15 mouse cellular contexts compared by ENCODE assay signal in the genomic region with DNA sequence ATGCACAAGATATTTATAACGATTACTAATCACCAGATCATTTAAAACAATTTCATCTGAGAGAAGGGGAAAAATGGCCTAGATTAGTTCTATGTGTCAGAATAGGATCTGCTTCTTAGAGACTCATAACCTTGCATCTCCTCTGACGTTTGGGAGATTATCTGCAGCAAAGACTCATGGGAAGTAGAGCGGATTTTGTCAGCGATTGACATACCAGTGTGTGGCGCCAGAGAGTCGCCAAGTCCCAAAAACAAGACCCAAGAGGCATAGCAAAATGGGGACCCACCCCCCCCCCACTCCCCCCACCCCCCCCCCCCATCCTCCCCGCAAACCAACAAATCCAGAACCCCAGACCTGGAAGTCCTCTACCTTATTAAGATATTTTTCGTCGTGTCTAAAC. TPM values are rescaled to one million over a fixed set of nuclear protein-coding genes. Genes with fewer than 3 reads are reported as not detected.
DNase-seq lines count a peak whose midpoint lies in the region; ATAC-seq and TF ChIP-seq lines count a peak whose summit lies in the region.
"Had no signal": no experiment of that assay in that cellular context is flagged by ENCODE, and none has a peak within 500 bp of the region (broad histone marks: within the 10 kb centered on the region; RNA-seq: fewer than 3 reads in every experiment).

No protein-coding gene starts in this region.

- H3K4me2 ChIP-seq in heart, embryonic 11.5 days = no peak overlapping the region
- H3K4me2 ChIP-seq: lung, embryonic 15.5 days had no signal

- no peak for TF ChIP-seq EP300 in heart, adult 2 months (IDR thresholded peaks at IDR 0.05; ENCODE audit: insufficient read depth, low read depth, low read length)

- no peaks in the 10 kb centered on the region for H3K27me3 ChIP-seq in heart, adult 2 months (ENCODE audit: control insufficient read depth, insufficient read depth, low read length)
- no peaks in the 10 kb centered on the region for H3K27me3 ChIP-seq in heart, embryonic 11.5 days (ENCODE audit: control insufficient read depth, insufficient read depth, low read length)
- H3K27me3 ChIP-seq in small intestine, adult 2 months (ENCODE audit: control insufficient read depth, insufficient read depth, low read length) = no peaks in the 10 kb centered on the region
- no peaks in the 10 kb centered on the region for H3K27me3 ChIP-seq in midbrain, embryonic 10.5 days (ENCODE audit: low read depth, poor library complexity, severe bottlenecking)
- H3K27me3 ChIP-seq: lung, embryonic 15.5 days had no signal

- no peaks in the 10 kb centered on the region for H3K36me3 ChIP-seq in heart, adult 2 months (ENCODE audit: control insufficient read depth, insufficient read depth, low read length)
- H3K36me3 ChIP-seq in heart, embryonic 11.5 days (ENCODE audit: control insufficient read depth, insufficient read depth, low read length) = no peaks in the 10 kb centered on the region
- H3K36me3 ChIP-seq in small intestine, adult 2 months (ENCODE audit: control insufficient read depth, insufficient read depth, low read length) = no peaks in the 10 kb centered on the region
- H3K36me3 ChIP-seq in midbrain, embryonic 10.5 days = no peaks in the 10 kb centered on the region
- H3K36me3 ChIP-seq: lung, embryonic 15.5 days had no signal

- 0 out of 2 replicates have a peak, but pooled peaks have one; percentile 18 for TF ChIP-seq CTCF in heart, adult 2 months (IDR thresholded peaks at IDR 0.05)
- peak; percentile 35; the same call in 1 of the 2 replicates for TF ChIP-seq CTCF in bone marrow, adult 2 months (IDR thresholded peaks at IDR 0.05; ENCODE audit: control insufficient read depth, insufficient read depth, low read length)
- peak; percentile 45; the same call in 1 of the 2 replicates for TF ChIP-seq CTCF in small intestine, adult 2 months (IDR thresholded peaks at IDR 0.05; ENCODE audit: extremely low read depth, insufficient read length, insufficient replicate concordance, low read depth, low read length)

- no peak overlapping the region for H3K27ac ChIP-seq in heart, adult 2 months
- H3K27ac ChIP-seq in heart, embryonic 11.5 days (ENCODE audit: low read depth, low read length) = no peak overlapping the region
- H3K27ac ChIP-seq in bone marrow, adult 2 months (ENCODE audit: control insufficient read depth, insufficient read depth, low read depth, low read length, poor library complexity) = no peak overlapping the region
- H3K27ac ChIP-seq in small intestine, adult 2 months (ENCODE audit: insufficient read depth, low read depth, low read length) = peak overlapping the region; percentile 95
- H3K27ac ChIP-seq in midbrain, embryonic 10.5 days (replicated peaks) = no peak overlapping the region
- H3K27ac ChIP-seq: lung, embryonic 15.5 days had no signal

- ATAC-seq in heart, embryonic 11.5 days (replicated peaks; ENCODE audit: insufficient number of reproducible peaks, low FRiP score, low TSS enrichment) = no peak
- ATAC-seq: forebrain, postnatal 0 days; midbrain, embryonic 16.5 days had no signal

- H3K4me1 ChIP-seq in heart, adult 2 months (ENCODE audit: control insufficient read depth, insufficient read depth, low read length) = no peaks in the 10 kb centered on the region
- H3K4me1 ChIP-seq in heart, embryonic 11.5 days (ENCODE audit: control insufficient read depth, insufficient read depth, low read length) = no peaks in the 10 kb centered on the region
- no peaks in the 10 kb centered on the region; the same call in 1 of the 2 replicates for H3K4me1 ChIP-seq in bone marrow, adult 2 months (ENCODE audit: control insufficient read depth, insufficient read depth, low read length)
- H3K4me1 ChIP-seq in small intestine, adult 2 months (ENCODE audit: control insufficient read depth, insufficient read depth, insufficient read length, low read length) = peaks cover 6% of the 10 kb centered on the region; the same call in 1 of the 2 replicates
- H3K4me1 ChIP-seq in midbrain, embryonic 10.5 days = no peaks in the 10 kb centered on the region
- H3K4me1 ChIP-seq: lung, embryonic 15.5 days had no signal

- H3K79me2 ChIP-seq in heart, adult 2 months (replicated peaks; ENCODE audit: control insufficient read depth, insufficient read depth, low read length) = no peaks in the 10 kb centered on the region

- intact Hi-C loops in heart, adult 2 months (cut with DNase I) = no loop called here

- H3K4me3 ChIP-seq in heart, adult 2 months = no peak overlapping the region
- H3K4me3 ChIP-seq in heart, embryonic 11.5 days (ENCODE audit: low read depth, low read length) = no peak overlapping the region
- no peak overlapping the region for H3K4me3 ChIP-seq in bone marrow, adult 2 months (replicated peaks; ENCODE audit: control insufficient read depth, low read depth, low read length)
- no peak overlapping the region for H3K4me3 ChIP-seq in small intestine, adult 2 months (ENCODE audit: low read depth, low read length)
- H3K4me3 ChIP-seq in midbrain, embryonic 10.5 days = no peak overlapping the region
- H3K4me3 ChIP-seq: lung, embryonic 15.5 days had no signal

- 72% methylated on average over 9 of the region's 9 CpGs for WGBS in heart, adult 2 months
- WGBS in heart, embryonic 11.5 days (ENCODE audit: insufficient replicate concordance) = 64% methylated on average over 9 of the region's 9 CpGs
- 68% methylated on average over 9 of the region's 9 CpGs for WGBS in bone marrow, adult 2 months
- WGBS in small intestine, adult 2 months = 54% methylated on average over 9 of the region's 9 CpGs
- WGBS in midbrain, embryonic 10.5 days = 70% methylated on average over 9 of the region's 9 CpGs

- no peak for DNase-seq in heart, adult 2 months
- peak; percentile 31 to 49 for DNase-seq in B cell, adult 2 months
- DNase-seq in urinary bladder, postnatal 14 days (ENCODE audit: low spot score) = no peak
- DNase-seq in midbrain, embryonic 10.5 days (ENCODE audit: low spot score) = no peak
- DNase-seq in cerebellum, adult 11-12 months = no peak
- DNase-seq: cerebellum, postnatal 25 days; forebrain, postnatal 0 days; gastrocnemius, postnatal 25 days; heart, postnatal 14 days; layer of hippocampus, adult 9-11 months had no signal

- no peak for TF ChIP-seq POLR2A in heart, adult 2 months (IDR thresholded peaks at IDR 0.05; ENCODE audit: insufficient read depth, low read depth, low read length)
- TF ChIP-seq POLR2A in bone marrow, adult 2 months (IDR thresholded peaks at IDR 0.05; ENCODE audit: borderline replicate concordance, control insufficient read depth, low read depth, low read length) = no peak
- TF ChIP-seq POLR2A in small intestine, adult 2 months (IDR thresholded peaks at IDR 0.05; ENCODE audit: low read depth, low read length) = no peak

- H3K9ac ChIP-seq in heart, adult 2 months (ENCODE audit: low read depth, low read length) = no peak overlapping the region
- no peak overlapping the region for H3K9ac ChIP-seq in heart, embryonic 11.5 days (ENCODE audit: low read depth, low read length)
- H3K9ac ChIP-seq: forebrain, postnatal 0 days; lung, embryonic 15.5 days had no signal

- H3K9me3 ChIP-seq in heart, embryonic 11.5 days (replicated peaks; ENCODE audit: control insufficient read depth, low read length) = no peaks in the 10 kb centered on the region
- H3K9me3 ChIP-seq in midbrain, embryonic 10.5 days (replicated peaks) = no peaks in the 10 kb centered on the region
- H3K9me3 ChIP-seq: lung, embryonic 15.5 days had no signal

RNA-seq across cellular contexts. Expression of gene Aig1, which starts 13.7 kb away (rescaled TPM):
- total RNA-seq in heart, adult 2 months (2021) = 10 to 100 TPM; 54.5 to 62.8 TPM
- 71.0 and 120 TPM in 2 replicates for polyA plus RNA-seq in heart, adult 2 months (2012; rRNA removed)
- 38.3 and 41.7 TPM in 2 replicates for polyA plus RNA-seq in heart, embryonic 11.5 days (2014; fragmentation: Nextera tagmentation; extraction: Ambion mirVana)
- 3.2 and 8.5 TPM in 2 replicates for polyA plus RNA-seq in bone marrow, adult 2 months (2011; ENCODE audit: insufficient read depth, insufficient read length, low replicate concordance, missing spikeins)
- 40.4 and 70.7 TPM in 2 replicates for polyA plus RNA-seq in small intestine, adult 2 months (2012; rRNA removed)
- 24.2 and 24.3 TPM in 2 replicates for polyA plus RNA-seq in midbrain, embryonic 10.5 days (2016; fragmentation: Nextera tagmentation; extraction: Ambion mirVana)

Comparison
In these comparisons a context has a peak if more than half of its experiments do, and no peak if none do; other contexts are left out.
1. DNase-seq: peak in B cell, adult 2 months (2 of 2); none in heart, adult 2 months (0 of 2), urinary bladder, postnatal 14 days (single experiment), midbrain, embryonic 10.5 days (single experiment) and cerebellum, adult 11-12 months (single experiment).
2. Peak in every context shown above with its lines, with median percentiles within 50 percentile points of each other: CTCF ChIP-seq.